Mouse (Mus musculus) forebrain, postnatal 0 days (tissue): Measurements from ENCODE around the gene Lmln. TPM values are rescaled to one million over a fixed set of nuclear protein-coding genes. Genes with fewer than 3 reads are reported as not detected.
"Not testable (repeated sequence)": the region's sequence is repeated elsewhere in the genome, so short reads cannot be mapped to it uniquely, and the experiment has no call there.

Experiments
- ATAC-seq: fragments of 200-750 bp; cut with Nextera tagmentation; 2 replicates; pipeline ENCODE4 v1.8.0; 2017; ENCODE audit warnings: mild to moderate bottlenecking, moderate library complexity
- DNase-seq: peaks from one replicate; pipeline ENCODE4 v3.0.0-alpha.2; 2015
- H3K27ac ChIP-seq: fragments of 300-500 bp; sonication (generic); 2 replicates; pipeline ENCODE4 v1.5.1; 2014; ENCODE audit warnings: low read depth, mild to moderate bottlenecking, antibody characterized with exemption, low read length, moderate library complexity, mixed read lengths
- H3K27me3 ChIP-seq: fragments of 300-500 bp; sonication (generic); 2 replicates; pipeline ENCODE4 v1.6.1; 2014; ENCODE audit warnings: mild to moderate bottlenecking, low read length, mixed read lengths; ENCODE audit not compliant: insufficient read depth
- H3K36me3 ChIP-seq: fragments of 300-500 bp; sonication (generic); 2 replicates; pipeline ENCODE4 v1.6.1; 2014; ENCODE audit warnings: mild to moderate bottlenecking, moderate library complexity; ENCODE audit not compliant: insufficient read depth
- H3K4me1 ChIP-seq: fragments of 300-500 bp; sonication (generic); 2 replicates; pipeline ENCODE4 v1.6.1; 2014; ENCODE audit warnings: antibody characterized with exemption; ENCODE audit not compliant: insufficient read depth
- H3K4me2 ChIP-seq: fragments of 300-500 bp; sonication (generic); 2 replicates; pipeline ENCODE4 v1.6.1; 2014; ENCODE audit warnings: low read depth, mild to moderate bottlenecking, moderate library complexity
- H3K4me3 ChIP-seq: fragments of 300-500 bp; sonication (generic); 2 replicates; pipeline ENCODE4 v1.5.1; 2014; ENCODE audit warnings: low read depth, low read length, mixed read lengths
- H3K9ac ChIP-seq: fragments of 300-500 bp; sonication (generic); 2 replicates; pipeline ENCODE4 v1.6.1; 2014; ENCODE audit warnings: mild to moderate bottlenecking
- H3K9me3 ChIP-seq: fragments of 300-500 bp; sonication (generic); 2 replicates; pipeline ENCODE4 v1.6.1; 2016; ENCODE audit warnings: low read length
- CTCF ChIP-seq: sonication (generic); IDR thresholded peaks from 2 replicates; pipeline ENCODE4 v1.5.1; 2016; ENCODE audit warnings: antibody characterized with exemption, control low read depth, low read depth
- whole genome bisulfite sequencing: fragments of 180-500 bp; shearing (Covaris S2); extraction: QIAGEN DNeasy Blood & Tissue Kit; methylation state at CpG from one replicate; pipeline ENCODE4 v1.1.7; 2014; 5-methylcytosine and 5-hydroxymethylcytosine counted together
- polyA plus RNA-seq: library from polyadenylated mRNA; unstranded; fragments of >200 nt; fragmentation: Nextera tagmentation; extraction: Ambion mirVana; gene quantifications from 2 replicates; pipeline ENCODE4 v1.2.1, GENCODE M21; 2015
- total RNA-seq: library from RNA; depleted of rRNA; stranded (reverse); fragments of >200 nt; gene quantifications from 2 replicates; pipeline ENCODE4 v1.2.3, GENCODE M21; 2014

Gene Lmln
- total and polyA plus RNA-seq, 2 experiments from 2014 or later, result 3.0 to 7.3 TPM

GRCm38 (mm10) chr16:33159363-33159762 is 97.0 kb downstream of the Lmln start:
- Histone ChIP-seq H3K4me3 (no peak overlapping the region), H3K27ac (no peak overlapping the region), H3K9ac (no peak overlapping the region), H3K27me3 (no peaks in the 10 kb centered on the region), H3K4me1 (no peaks in the 10 kb centered on the region), H3K4me2 (no peak overlapping the region), H3K9me3 (no peaks in the 10 kb centered on the region), H3K36me3 (no peaks in the 10 kb centered on the region)
- DNase-seq, result no peak
- 97% methylated on average over 2 of the region's 2 CpGs for WGBS
- TF ChIP-seq CTCF, result no peak
- no peak for ATAC-seq

- Histone ChIP-seq H3K9ac (no peak overlapping the region), H3K9me3 (no peaks in the 10 kb centered on the region), H3K4me2 (no peak overlapping the region), H3K4me1 (no peaks in the 10 kb centered on the region), H3K4me3 (no peak overlapping the region), H3K36me3 (no peaks in the 10 kb centered on the region), H3K27ac (no peak overlapping the region), H3K27me3 (no peaks in the 10 kb centered on the region)
- no peak for TF ChIP-seq CTCF
- ATAC-seq (no peak), DNase-seq (no peak)
- WGBS, result 69% methylated on average over 13 of the region's 13 CpGs
These were observed 101.2 kb downstream of the Lmln start for GRCm38 (mm10) chr16:33163330-33164090.

- not testable (repeated sequence) for ATAC-seq, H3K4me1 ChIP-seq, H3K36me3 ChIP-seq, H3K27ac ChIP-seq, H3K27me3 ChIP-seq, H3K9ac ChIP-seq, H3K4me3 ChIP-seq, H3K4me2 ChIP-seq, H3K9me3 ChIP-seq
- peak; percentile 57 for TF ChIP-seq CTCF
- peak; percentile 42 for DNase-seq
- WGBS, result 69% methylated on average over 6 of the region's 6 CpGs
These were observed 104.0 kb downstream of the Lmln start for GRCm38 (mm10) chr16:33166284-33166683.

DNA sequence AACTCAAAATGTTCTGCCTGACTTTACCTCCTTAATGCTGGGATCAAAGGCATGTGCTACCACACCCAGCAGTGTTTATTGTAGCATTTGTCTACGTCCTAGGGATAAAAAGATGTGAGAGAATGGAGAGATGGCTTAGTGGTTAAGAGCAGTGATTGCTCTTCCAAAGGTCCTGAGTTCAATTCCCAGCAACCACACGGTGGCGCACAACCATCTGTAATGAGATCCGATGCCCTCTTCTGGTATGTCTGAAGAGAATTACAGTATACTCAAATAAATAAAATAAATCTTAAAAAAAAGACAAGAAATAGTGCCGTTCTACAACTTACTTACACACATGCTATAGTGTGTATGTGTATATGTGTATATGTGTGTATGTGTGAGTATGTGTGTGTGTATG is 105.2 kb downstream of the Lmln start:
- no peaks in the 10 kb centered on the region for H3K36me3 ChIP-seq

GRCm38 (mm10) chr16:33169471-33170034 is 107.2 kb downstream of the Lmln start:
- Histone ChIP-seq H3K9ac (no peak overlapping the region), H3K4me3 (no peak overlapping the region), H3K27ac (no peak overlapping the region), H3K4me1 (no peaks in the 10 kb centered on the region), H3K36me3 (no peaks in the 10 kb centered on the region), H3K9me3 (no peaks in the 10 kb centered on the region), H3K4me2 (no peak overlapping the region), H3K27me3 (no peaks in the 10 kb centered on the region)
- WGBS, result 61% methylated on average over 8 of the region's 8 CpGs
- DNase-seq, result no peak
- TF ChIP-seq CTCF, result no peak
- ATAC-seq, result no peak

More for the DNA sequence above, 105.2 kb downstream of the Lmln start:
- Histone ChIP-seq H3K4me1 (no peaks in the 10 kb centered on the region), H3K4me3 (no peak overlapping the region), H3K27ac (no peak overlapping the region), H3K27me3 (no peaks in the 10 kb centered on the region), H3K9me3 (no peaks in the 10 kb centered on the region), H3K4me2 (no peak overlapping the region), H3K9ac (no peak overlapping the region)
- no peak for DNase-seq
- TF ChIP-seq CTCF, result peak; percentile 58
- 52% methylated on average over 5 of the region's 5 CpGs for WGBS
- ATAC-seq, result no peak

DNA sequence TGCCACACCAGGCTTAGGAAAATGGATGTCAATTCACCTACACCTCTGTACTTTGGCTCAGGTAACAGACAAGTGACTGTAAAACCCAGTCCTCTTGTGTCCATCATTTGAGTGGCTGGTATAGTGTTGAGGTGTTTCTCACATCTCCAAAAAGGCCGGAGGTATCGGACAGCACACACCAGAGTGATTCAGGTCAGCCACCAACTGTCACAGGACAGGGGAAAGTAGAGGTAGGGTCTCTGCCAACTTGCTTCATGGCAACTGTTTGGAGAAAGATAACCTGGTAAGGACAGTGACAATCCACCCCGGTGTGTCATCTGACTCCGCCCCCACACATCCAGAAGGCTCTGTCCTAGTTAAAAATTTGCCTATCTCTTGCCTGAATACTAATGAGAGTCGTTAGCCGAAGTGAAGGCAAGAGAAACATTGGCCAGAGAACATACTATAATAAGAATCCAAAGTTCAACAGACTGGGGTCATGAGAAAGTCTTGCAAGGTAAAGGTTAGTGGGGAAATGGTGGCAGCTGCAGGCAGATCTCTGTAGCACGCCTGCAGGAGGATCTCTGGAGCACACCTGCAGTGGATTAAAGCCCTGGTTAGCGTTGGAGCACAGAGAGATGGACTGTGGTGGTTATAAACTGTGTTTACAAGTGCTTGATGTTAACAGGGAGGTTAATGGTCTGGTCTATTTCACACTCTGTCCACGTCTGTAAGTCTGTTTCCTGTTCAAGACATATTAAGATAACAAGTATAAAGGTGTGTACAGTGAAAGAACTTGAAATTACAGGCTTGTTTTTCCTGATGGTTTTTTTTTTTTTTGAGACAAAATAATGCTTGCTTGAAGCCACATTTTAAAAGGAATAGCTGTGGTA is 108.6 kb downstream of the Lmln start:
- Histone ChIP-seq H3K36me3 (no peaks in the 10 kb centered on the region), H3K9me3 (no peaks in the 10 kb centered on the region), H3K4me3 (no peak overlapping the region), H3K9ac (no peak overlapping the region), H3K4me1 (no peaks in the 10 kb centered on the region), H3K27me3 (no peaks in the 10 kb centered on the region), H3K4me2 (no peak overlapping the region), H3K27ac (no peak overlapping the region)
- ATAC-seq (no peak), DNase-seq (no peak)
- no peak for TF ChIP-seq CTCF
- 72% methylated on average over 9 of the region's 9 CpGs for WGBS
